Mouse (Mus musculus) heart, embryonic 11.5 days (tissue): ENCODE measurements around the gene Iqcn. TPM values are rescaled to one million over a fixed set of nuclear protein-coding genes. Genes with fewer than 3 reads are reported as not detected.
A peak's percentile ranks its signal among the peaks of the same experiment; 100 is the strongest.

ENCODE experiments used
- ATAC-seq: fragments of 200-750 bp; cut with Nextera tagmentation; replicated peaks from 2 replicates; pipeline ENCODE4 v1.8.0; 2017; ENCODE audit warnings: moderate library complexity; ENCODE audit not compliant: insufficient number of reproducible peaks, low FRiP score, low TSS enrichment
- H3K27ac ChIP-seq: fragments of 300-500 bp; sonication (generic); 2 replicates; pipeline ENCODE4 v1.5.1; 2014; ENCODE audit warnings: mild to moderate bottlenecking, low read depth, low read length
- H3K27me3 ChIP-seq: fragments of 300-500 bp; sonication (generic); 2 replicates; pipeline ENCODE4 v1.6.1; 2014; ENCODE audit warnings: mild to moderate bottlenecking, low read length, mixed read lengths; ENCODE audit not compliant: control insufficient read depth, insufficient read depth
- H3K36me3 ChIP-seq: fragments of 300-500 bp; sonication (generic); 2 replicates; pipeline ENCODE4 v1.6.1; 2014; ENCODE audit warnings: mild to moderate bottlenecking, low read length, moderate library complexity, mixed read lengths; ENCODE audit not compliant: control insufficient read depth, insufficient read depth
- H3K4me1 ChIP-seq: fragments of 300-500 bp; sonication (generic); 2 replicates; pipeline ENCODE4 v1.6.1; 2014; ENCODE audit warnings: low read length; ENCODE audit not compliant: control insufficient read depth, insufficient read depth
- H3K4me2 ChIP-seq: fragments of 300-500 bp; sonication (generic); 2 replicates; pipeline ENCODE4 v1.6.1; 2014; ENCODE audit warnings: mild to moderate bottlenecking, moderate library complexity
- H3K4me3 ChIP-seq: fragments of 300-500 bp; sonication (generic); 2 replicates; pipeline ENCODE4 v1.5.1; 2014; ENCODE audit warnings: low read depth, low read length
- H3K9ac ChIP-seq: fragments of 300-500 bp; sonication (generic); 2 replicates; pipeline ENCODE4 v1.6.1; 2014; ENCODE audit warnings: mild to moderate bottlenecking, low read depth, low read length, moderate library complexity
- H3K9me3 ChIP-seq: fragments of 300-500 bp; sonication (generic); replicated peaks from 2 replicates; pipeline ENCODE4 v1.6.1; 2016; ENCODE audit warnings: low read length; ENCODE audit not compliant: control insufficient read depth
- WGBS: fragments of 180-500 bp; shearing (Covaris S2); extraction: QIAGEN DNeasy Blood & Tissue Kit; methylation state at CpG from one replicate; pipeline ENCODE4 v1.1.7; 2014; ENCODE audit not compliant: insufficient replicate concordance; 5-methylcytosine and 5-hydroxymethylcytosine counted together
- polyA plus RNA-seq: library from polyadenylated mRNA; unstranded; fragments of >200 nt; fragmentation: Nextera tagmentation; extraction: Ambion mirVana; gene quantifications from 2 replicates; pipeline ENCODE4 v1.2.1, GENCODE M21; 2014

The Iqcn gene
- polyA plus RNA-seq, 1 experiment from 2014 or later, result not detected

- no peak for ATAC-seq
- Histone ChIP-seq H3K27ac (no peak overlapping the region), H3K27me3 (peaks cover 63% of the 10 kb centered on the region), H3K9me3 (no peaks in the 10 kb centered on the region), H3K36me3 (no peaks in the 10 kb centered on the region), H3K9ac (no peak overlapping the region), H3K4me1 (peaks cover 7% of the 10 kb centered on the region; the same call in 1 of the 2 replicates), H3K4me3 (no peak overlapping the region), H3K4me2 (no peak overlapping the region)
- WGBS, result 72% methylated on average over 19 of the region's 19 CpGs
These were observed 45.9 kb downstream of the Iqcn start for GRCm38 (mm10) chr8:70749097-70749674.

GRCm38 (mm10) chr8:70750128-70750680 lies 46.9 kb downstream of the Iqcn start:
- H3K9me3 ChIP-seq, result no peaks in the 10 kb centered on the region
- WGBS, result 82% methylated on average over 13 of the region's 13 CpGs
- no peak overlapping the region for H3K9ac ChIP-seq
- no peak for ATAC-seq
- H3K27ac ChIP-seq, result no peak overlapping the region
- no peak overlapping the region for H3K4me3 ChIP-seq
- no peak overlapping the region for H3K4me2 ChIP-seq
- H3K27me3 ChIP-seq, result peaks cover 53% of the 10 kb centered on the region
- peaks cover 7% of the 10 kb centered on the region; the same call in 1 of the 2 replicates for H3K4me1 ChIP-seq
- no peaks in the 10 kb centered on the region for H3K36me3 ChIP-seq

GRCm38 (mm10) chr8:70752000-70752764 lies 48.9 kb downstream of the Iqcn start:
- no peaks in the 10 kb centered on the region for H3K36me3 ChIP-seq
- no peak for ATAC-seq
- 29% methylated on average over 11 of the region's 11 CpGs for WGBS
- peaks cover 7% of the 10 kb centered on the region; the same call in 1 of the 2 replicates for H3K4me1 ChIP-seq
- H3K27me3 ChIP-seq, result peaks cover 37% of the 10 kb centered on the region
- H3K9ac ChIP-seq, result no peak overlapping the region
- no peaks in the 10 kb centered on the region for H3K9me3 ChIP-seq
- no peak overlapping the region for H3K4me2 ChIP-seq
- H3K4me3 ChIP-seq, result 0 out of 2 replicates have a peak overlapping the region, but pooled peaks have one; percentile 1
- H3K27ac ChIP-seq, result peak overlapping the region; percentile 16; the same call in 1 of the 2 replicates

- no peaks in the 10 kb centered on the region for H3K9me3 ChIP-seq
- no peaks in the 10 kb centered on the region for H3K36me3 ChIP-seq
- H3K4me3 ChIP-seq, result peak overlapping the region; percentile 1
- WGBS, result 16% methylated on average over 21 of the region's 21 CpGs
- peak overlapping the region; percentile 16; the same call in 1 of the 2 replicates for H3K27ac ChIP-seq
- H3K4me2 ChIP-seq, result peak overlapping the region; percentile 56
- no peak for ATAC-seq
- peaks cover 7% of the 10 kb centered on the region; the same call in 1 of the 2 replicates for H3K4me1 ChIP-seq
- H3K9ac ChIP-seq, result 0 out of 2 replicates have a peak overlapping the region, but pooled peaks have one; percentile 52
- peaks cover 28% of the 10 kb centered on the region for H3K27me3 ChIP-seq
These were observed 49.9 kb downstream of the Iqcn start for GRCm38 (mm10) chr8:70753151-70753550.

- peak within 1 kb of the TSS; percentile 82 for H3K9ac ChIP-seq
These were observed 51.0 kb downstream of the Iqcn start, which contains the start of gene Rab3a for GRCm38 (mm10) chr8:70754043-70754870. Gene Rab3a (plus strand): TSS chr8:70754679.

GRCm38 (mm10) chr8:70754871-70755660 lies 51.8 kb downstream of the Iqcn start:
- Histone ChIP-seq H3K36me3 (peaks cover 3% of the 10 kb centered on the region; the same call in 1 of the 2 replicates), H3K4me3 (peak overlapping the region; percentile 74), H3K27me3 (peaks cover 8% of the 10 kb centered on the region), H3K4me1 (peaks cover 9% of the 10 kb centered on the region; the same call in 1 of the 2 replicates), H3K4me2 (peak overlapping the region; percentile 99), H3K9ac (peak overlapping the region; percentile 82), H3K9me3 (no peaks in the 10 kb centered on the region), H3K27ac (no peak overlapping the region; the same call in 1 of the 2 replicates)
- 18% methylated on average over 50 of the region's 50 CpGs for WGBS
- ATAC-seq, result peak; percentile 16

More at GRCm38 (mm10) chr8:70754043-70754870, 51.0 kb downstream of the Iqcn start, which contains the start of gene Rab3a:
- peak; percentile 96 for ATAC-seq
- peaks cover 3% of the 10 kb centered on the region; the same call in 1 of the 2 replicates for H3K36me3 ChIP-seq
- peak within 1 kb of the TSS; percentile 46 for H3K27ac ChIP-seq
- H3K9me3 ChIP-seq, result no peaks in the 10 kb centered on the region
- H3K27me3 ChIP-seq, result peaks cover 17% of the 10 kb centered on the region
- H3K4me2 ChIP-seq, result peak within 1 kb of the TSS; percentile 99
- H3K4me1 ChIP-seq, result peaks cover 9% of the 10 kb centered on the region; the same call in 1 of the 2 replicates
- peak within 1 kb of the TSS; percentile 74 for H3K4me3 ChIP-seq
- WGBS, result 8% methylated on average over 37 of the region's 37 CpGs

- Histone ChIP-seq H3K9me3 (no peaks in the 10 kb centered on the region), H3K27me3 (0 out of 2 replicates have a peak, but pooled peaks cover 4% of the 10 kb centered on the region), H3K4me1 (peaks cover 9% of the 10 kb centered on the region; the same call in 1 of the 2 replicates), H3K4me2 (peak overlapping the region; percentile 99), H3K27ac (no peak overlapping the region), H3K9ac (no peak overlapping the region), H3K36me3 (peaks cover 3% of the 10 kb centered on the region; the same call in 1 of the 2 replicates), H3K4me3 (peak overlapping the region; percentile 74; the same call in 1 of the 2 replicates)
- ATAC-seq, result no peak
- WGBS, result 79% methylated on average over 24 of the region's 24 CpGs
These were observed 52.6 kb downstream of the Iqcn start for GRCm38 (mm10) chr8:70755661-70756475.
